Mouse (Mus musculus) lung, embryonic 14.5 days (tissue): ENCODE measurements around the gene P3h4. TPM values are rescaled to one million over a fixed set of nuclear protein-coding genes. Genes with fewer than 3 reads are reported as not detected.
A peak's percentile ranks its signal among the peaks of the same experiment; 100 is the strongest.

Experiments used
- ATAC-seq: fragments of 200-750 bp; cut with Nextera tagmentation; 2 replicates; pipeline ENCODE4 v1.8.0; 2017; ENCODE audit warnings: mild to moderate bottlenecking, moderate TSS enrichment, moderate library complexity; ENCODE audit not compliant: insufficient read depth
- DNase-seq: peaks from one replicate; pipeline ENCODE4 v3.0.0-alpha.2; 2015
- H3K27ac ChIP-seq: fragments of 300-500 bp; sonication (generic); 2 replicates; pipeline ENCODE4 v1.5.1; 2014; ENCODE audit warnings: low read depth, mild to moderate bottlenecking, moderate library complexity
- H3K27me3 ChIP-seq: fragments of 300-500 bp; sonication (generic); 2 replicates; pipeline ENCODE4 v1.6.1; 2014; ENCODE audit warnings: low read length, control low read depth; ENCODE audit not compliant: insufficient read depth
- H3K36me3 ChIP-seq: fragments of 300-500 bp; sonication (generic); 2 replicates; pipeline ENCODE4 v1.6.1; 2014; ENCODE audit warnings: control low read depth; ENCODE audit not compliant: insufficient read depth
- H3K4me1 ChIP-seq: fragments of 300-500 bp; sonication (generic); 2 replicates; pipeline ENCODE4 v1.6.1; 2014; ENCODE audit warnings: antibody characterized with exemption, control low read depth; ENCODE audit not compliant: insufficient read depth
- H3K4me2 ChIP-seq: fragments of 300-500 bp; sonication (generic); 2 replicates; pipeline ENCODE4 v1.6.1; 2014; ENCODE audit warnings: mild to moderate bottlenecking
- H3K4me3 ChIP-seq: fragments of 300-500 bp; sonication (generic); 2 replicates; pipeline ENCODE4 v1.5.1; 2014; ENCODE audit warnings: low read depth, low read length
- H3K9ac ChIP-seq: fragments of 300-500 bp; sonication (generic); 2 replicates; pipeline ENCODE4 v1.6.1; 2014
- H3K9me3 ChIP-seq: fragments of 300-500 bp; sonication (generic); 2 replicates; pipeline ENCODE4 v1.6.1; 2016; ENCODE audit warnings: low read depth, low read length, control low read depth
- CTCF ChIP-seq: IDR thresholded peaks from 2 replicates; pipeline ENCODE4 v1.5.1; 2016; ENCODE audit warnings: antibody characterized with exemption, low read depth
- WGBS: fragments of 180-500 bp; shearing (Covaris S2); extraction: QIAGEN DNeasy Blood & Tissue Kit; methylation state at CpG from one replicate; pipeline ENCODE4 v1.1.7; 2014; 5-methylcytosine and 5-hydroxymethylcytosine counted together
- polyA plus RNA-seq: library from polyadenylated mRNA; unstranded; fragments of >200 nt; fragmentation: Nextera tagmentation; extraction: Ambion mirVana; gene quantifications from 2 replicates; pipeline ENCODE4 v1.2.1, GENCODE M21; 2014

P3h4 gene
- polyA plus RNA-seq, 1 experiment from 2014 or later, result 64.5 TPM

- no peak for TF ChIP-seq CTCF
- WGBS, result 71% methylated on average over 5 of the region's 5 CpGs
- H3K9ac ChIP-seq, result no peak overlapping the region
Observed at GRCm38 (mm10) chr11:100392958-100393357, 21.7 kb downstream of the P3h4 start.

GRCm38 (mm10) chr11:100391884-100392345, 22.7 kb downstream of the P3h4 start:
- H3K27ac ChIP-seq, result no peak overlapping the region; the same call in 1 of the 2 replicates
- H3K4me3 ChIP-seq, result no peak overlapping the region
- ATAC-seq (no peak), DNase-seq (no peak)
- H3K9ac ChIP-seq, result no peak overlapping the region
- H3K36me3 ChIP-seq, result no peaks in the 10 kb centered on the region
- peaks cover 54% of the 10 kb centered on the region for H3K4me1 ChIP-seq
- 83% methylated on average over 7 of the region's 7 CpGs for whole genome bisulfite sequencing
- no peak overlapping the region for H3K4me2 ChIP-seq
- TF ChIP-seq CTCF, result no peak
- no peaks in the 10 kb centered on the region for H3K27me3 ChIP-seq
- H3K9me3 ChIP-seq, result no peaks in the 10 kb centered on the region

More at GRCm38 (mm10) chr11:100392958-100393357, 21.7 kb downstream of the P3h4 start:
- DNase-seq (no peak), ATAC-seq (no peak)
- H3K4me1 ChIP-seq, result peaks cover 48% of the 10 kb centered on the region
- H3K27ac ChIP-seq, result no peak overlapping the region
- no peak overlapping the region for H3K4me3 ChIP-seq
- H3K27me3 ChIP-seq, result no peaks in the 10 kb centered on the region
- no peaks in the 10 kb centered on the region for H3K9me3 ChIP-seq
- H3K4me2 ChIP-seq, result no peak overlapping the region
- H3K36me3 ChIP-seq, result no peaks in the 10 kb centered on the region

DNA sequence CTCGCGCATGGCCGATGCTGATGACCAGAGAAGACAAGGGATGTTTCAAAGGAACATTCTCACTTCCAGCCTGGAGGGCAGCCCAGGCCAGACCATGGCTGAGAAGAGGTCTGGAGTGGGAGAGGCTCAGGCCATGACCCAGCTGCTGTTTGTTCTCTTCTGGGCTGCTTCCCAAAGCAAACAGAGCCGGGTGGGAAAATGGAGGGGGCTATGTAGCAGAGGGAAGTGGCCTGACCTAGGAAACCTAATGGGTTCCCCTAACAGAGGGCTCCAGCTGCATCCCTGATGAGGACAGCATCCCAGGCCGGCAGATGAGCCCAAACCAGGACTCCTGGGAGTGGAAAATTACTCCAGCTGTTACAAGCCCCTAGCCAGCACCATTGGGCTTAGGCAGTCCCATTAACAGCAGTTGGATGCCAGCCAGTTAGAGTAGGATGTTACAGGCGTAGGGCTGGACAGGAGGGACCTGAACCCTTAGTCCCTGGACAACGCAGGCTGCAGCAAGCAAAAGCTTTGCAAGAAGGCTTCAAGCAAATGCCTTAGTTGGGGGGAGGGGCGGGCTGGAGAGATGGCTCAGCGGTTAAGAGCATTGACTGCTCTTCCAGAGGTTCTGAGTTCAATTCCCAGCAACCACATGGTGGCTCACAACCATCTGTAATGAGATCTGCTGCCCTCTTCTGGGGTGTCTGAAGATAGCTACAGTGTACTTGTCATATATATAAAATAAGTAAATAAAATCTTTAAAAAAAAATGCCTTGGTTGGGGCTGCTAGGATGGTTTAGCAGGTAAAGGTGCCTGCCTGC, 23.4 kb downstream of the P3h4 start:
- Histone ChIP-seq H3K27me3 (no peaks in the 10 kb centered on the region), H3K9ac (no peak overlapping the region), H3K4me1 (peaks cover 55% of the 10 kb centered on the region), H3K4me3 (no peak overlapping the region), H3K9me3 (no peaks in the 10 kb centered on the region), H3K36me3 (no peaks in the 10 kb centered on the region), H3K4me2 (peak overlapping the region; percentile 26; the same call in 1 of the 2 replicates), H3K27ac (peak overlapping the region; percentile 76; the same call in 1 of the 2 replicates)
- WGBS, result 33% methylated on average over 9 of the region's 9 CpGs
- DNase-seq (peak; percentile 85), ATAC-seq (peak; percentile 52)
- TF ChIP-seq CTCF, result no peak

- Histone ChIP-seq H3K9ac (no peak overlapping the region), H3K36me3 (peaks cover 11% of the 10 kb centered on the region; the same call in 1 of the 2 replicates), H3K4me2 (peak overlapping the region; percentile 31; the same call in 1 of the 2 replicates), H3K4me3 (no peak overlapping the region), H3K4me1 (peaks cover 49% of the 10 kb centered on the region), H3K27me3 (no peaks in the 10 kb centered on the region), H3K9me3 (no peaks in the 10 kb centered on the region), H3K27ac (peak overlapping the region; percentile 76)
- no peak for ATAC-seq
- no peak for TF ChIP-seq CTCF
- peak; percentile 49 for DNase-seq
- WGBS, result 44% methylated on average over 8 of the region's 8 CpGs
Observed at GRCm38 (mm10) chr11:100389931-100390445, 24.6 kb downstream of the P3h4 start.

DNA sequence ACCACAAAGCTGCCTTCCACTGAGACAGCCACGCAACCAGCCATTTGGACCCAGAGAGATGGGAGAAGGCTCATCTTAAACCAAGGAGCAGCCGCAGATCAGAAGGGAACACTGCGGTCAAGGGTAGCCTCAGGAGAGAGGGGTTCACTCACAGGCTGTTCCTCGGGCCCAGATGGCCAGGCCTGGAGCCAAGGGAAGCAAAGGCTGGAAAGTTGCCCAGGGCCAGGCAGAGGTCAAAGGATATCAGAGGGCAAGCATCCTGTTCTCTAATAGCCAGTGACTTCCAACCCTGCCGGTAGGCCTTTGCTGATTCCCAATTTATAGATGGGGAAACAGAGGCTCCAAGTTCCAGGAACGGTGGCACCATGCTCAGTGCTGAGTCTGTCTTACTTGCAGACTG, 26.0 kb downstream of the P3h4 start:
- Histone ChIP-seq H3K27me3 (no peaks in the 10 kb centered on the region), H3K4me2 (peak overlapping the region; percentile 41), H3K36me3 (peaks cover 21% of the 10 kb centered on the region; the same call in 1 of the 2 replicates), H3K4me3 (no peak overlapping the region), H3K27ac (peak overlapping the region; percentile 89), H3K4me1 (peaks cover 43% of the 10 kb centered on the region), H3K9me3 (no peaks in the 10 kb centered on the region), H3K9ac (peak overlapping the region; percentile 20)
- DNase-seq (no peak), ATAC-seq (no peak)
- no peak for TF ChIP-seq CTCF
- WGBS, result 61% methylated on average over 6 of the region's 6 CpGs

GRCm38 (mm10) chr11:100387589-100388375, 26.9 kb downstream of the P3h4 start:
- Histone ChIP-seq H3K36me3 (peaks cover 29% of the 10 kb centered on the region; the same call in 1 of the 2 replicates), H3K4me3 (peak overlapping the region; percentile 6; the same call in 1 of the 2 replicates), H3K9ac (peak overlapping the region; percentile 20), H3K27ac (peak overlapping the region; percentile 89), H3K4me1 (peaks cover 40% of the 10 kb centered on the region), H3K9me3 (no peaks in the 10 kb centered on the region), H3K27me3 (no peaks in the 10 kb centered on the region), H3K4me2 (peak overlapping the region; percentile 41)
- ATAC-seq, result peak; percentile 64
- no peak for TF ChIP-seq CTCF
- peak; percentile 87 for DNase-seq
- 25% methylated on average over 14 of the region's 14 CpGs for WGBS
